Mouse (Mus musculus): Measurements from ENCODE around the gene Gm45194. TPM values are rescaled to one million over a fixed set of nuclear protein-coding genes. Genes with fewer than 3 reads are reported as not detected.

Gene Gm45194
- polyA plus RNA-seq (2015; fragmentation: Illumina TruSeq; extraction: RNeasy Lipid Tissue Mini Kit (QIAGEN cat#74804); ENCODE audit: insufficient read depth, low read depth, low replicate concordance), result not detected

DNA sequence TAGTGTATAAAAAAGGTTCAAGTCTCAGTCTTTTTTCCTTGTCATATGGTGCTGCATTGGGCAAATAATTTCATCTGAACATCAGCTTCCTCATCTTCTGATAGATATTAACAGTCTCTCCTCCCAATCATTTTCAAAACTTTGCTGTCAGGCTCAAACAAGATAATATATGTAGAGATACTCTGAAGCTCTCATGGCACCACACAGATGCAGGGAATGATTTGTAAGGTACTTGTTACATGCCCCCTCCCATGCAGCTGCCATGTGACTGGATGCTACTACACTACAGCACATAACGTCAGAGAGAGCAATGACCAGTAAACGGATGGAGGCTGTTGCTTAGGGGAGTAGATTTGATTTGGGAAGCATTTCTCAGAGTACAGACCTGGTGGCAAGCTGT is at the start of gene Gm45194:
Gene Gm45194 (plus strand): TSS at position 301 of the 400 bp plus-strand sequence.

DNA sequence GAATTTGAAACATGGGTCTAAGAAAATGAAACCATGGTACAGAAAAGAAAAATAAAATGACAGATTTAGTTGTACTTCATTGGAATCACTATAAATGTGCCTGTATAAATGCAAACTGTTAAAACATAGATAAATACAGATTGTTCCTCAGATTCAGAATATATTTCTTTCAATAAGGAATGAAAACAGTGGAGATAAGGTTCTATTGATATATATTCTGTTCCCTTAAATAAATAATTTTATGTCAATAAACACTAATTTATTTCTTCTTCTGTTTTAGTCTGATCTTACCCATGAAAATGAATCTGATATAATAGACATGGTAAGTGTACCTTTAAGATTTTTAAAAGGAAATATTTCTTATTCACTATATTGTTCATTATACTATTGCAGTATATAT is 119.5 kb downstream of the Gm45194 start, which contains the start of gene Tex16:
Gene Tex16 (plus strand): TSS at position 301 of the 400 bp plus-strand sequence.

DNA sequence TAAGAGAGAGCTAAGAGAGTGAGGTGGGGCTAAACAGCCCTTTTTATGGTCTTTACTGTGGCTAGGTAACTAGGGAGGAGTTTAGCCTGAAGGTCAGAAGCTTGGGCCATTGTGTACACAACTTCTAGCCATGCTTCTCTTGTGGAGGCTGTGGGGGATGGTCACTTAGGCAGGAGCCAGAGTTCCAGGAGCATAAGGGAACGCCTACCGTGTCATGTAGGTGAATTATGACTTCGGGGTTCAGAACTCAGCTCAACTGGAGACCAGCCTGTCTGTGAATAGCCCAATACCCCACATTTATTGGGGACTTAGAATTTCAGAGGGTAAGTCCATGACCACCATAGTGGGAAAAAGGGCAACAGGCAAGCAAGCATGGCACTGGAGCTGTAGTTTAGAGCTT is 347.6 kb downstream of the Gm45194 start, which contains the start of gene 4933403O08Rik:
Gene 4933403O08Rik (plus strand): TSS at position 301 of the 400 bp plus-strand sequence.

Other genes starting within 250 kb of the Gm45194 start
- 0.17 TPM for gene Hdx, start 194.3 kb upstream of the Gm45194 start, polyA plus RNA-seq (2015; fragmentation: Illumina TruSeq; extraction: RNeasy Lipid Tissue Mini Kit (QIAGEN cat#74804); ENCODE audit: insufficient read depth, low read depth, low replicate concordance)
- gene Tex16, start 119.6 kb downstream of the Gm45194 start, polyA plus RNA-seq (2015; fragmentation: Illumina TruSeq; extraction: RNeasy Lipid Tissue Mini Kit (QIAGEN cat#74804); ENCODE audit: insufficient read depth, low read depth, low replicate concordance), result not detected